Mouse (Mus musculus): ENCODE measurements at regions not wholly inside any gene's neighbourhood (a gene's known extent, or its start where the extent isn't known, plus 50 kb on each side); places are given as distances from the start of the nearest gene placed in this dataset.

GRCm38 (mm10) chr13:79182630-79183412 lies 983.3 kb upstream of the Nr2f1 start:
- TF ChIP-seq POLR2A (IDR thresholded peaks at IDR 0.05; ENCODE audit: borderline replicate concordance, extremely low read depth, insufficient read depth, insufficient read length, poor library complexity, severe bottlenecking) (no peak), CTCF (IDR thresholded peaks at IDR 0.05; ENCODE audit: borderline replicate concordance, extremely low read depth, insufficient read depth, insufficient read length) (no peak)
- DNase-seq (ENCODE audit: low read depth), result peak; percentile 83

DNA sequence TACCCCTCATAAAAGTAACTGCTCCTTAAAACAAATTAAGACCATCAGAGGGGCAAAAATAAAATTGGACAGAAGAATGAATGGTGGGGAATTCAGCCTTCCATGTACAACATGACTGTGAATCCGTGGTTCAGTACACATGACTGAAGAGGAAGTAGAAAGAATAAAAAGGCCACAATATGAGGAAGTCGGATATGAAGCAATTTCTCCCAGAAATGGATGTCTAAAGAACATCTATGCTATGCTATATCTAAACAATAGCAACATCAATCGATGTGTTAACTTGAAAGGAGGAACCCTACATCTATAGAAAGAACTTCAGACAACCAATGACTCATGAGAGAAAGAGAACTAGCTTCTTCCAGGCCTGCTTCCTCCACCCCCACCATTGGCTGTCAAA lies 959.2 kb upstream of the Nr2f1 start:
- no peak for TF ChIP-seq CTCF (IDR thresholded peaks at IDR 0.05; ENCODE audit: borderline replicate concordance, extremely low read depth, insufficient read depth, insufficient read length)
- no peak for TF ChIP-seq POLR2A (IDR thresholded peaks at IDR 0.05; ENCODE audit: borderline replicate concordance, extremely low read depth, insufficient read depth, insufficient read length, poor library complexity, severe bottlenecking)
- DNase-seq (ENCODE audit: low read depth), result no peak

GRCm38 (mm10) chr13:79142903-79143302 lies 943.3 kb upstream of the Nr2f1 start:
- no peak for TF ChIP-seq CTCF (IDR thresholded peaks at IDR 0.05; ENCODE audit: borderline replicate concordance, extremely low read depth, insufficient read depth, insufficient read length)
- no peak for TF ChIP-seq POLR2A (IDR thresholded peaks at IDR 0.05; ENCODE audit: borderline replicate concordance, extremely low read depth, insufficient read depth, insufficient read length, poor library complexity, severe bottlenecking)
- peak; percentile 67 for DNase-seq (ENCODE audit: low read depth)

- TF ChIP-seq CTCF (IDR thresholded peaks at IDR 0.05; ENCODE audit: borderline replicate concordance, extremely low read depth, insufficient read depth, insufficient read length) (no peak), POLR2A (IDR thresholded peaks at IDR 0.05; ENCODE audit: borderline replicate concordance, extremely low read depth, insufficient read depth, insufficient read length, poor library complexity, severe bottlenecking) (no peak)
Observed at GRCm38 (mm10) chr13:79141362-79141966, 941.9 kb upstream of the Nr2f1 start.

DNA sequence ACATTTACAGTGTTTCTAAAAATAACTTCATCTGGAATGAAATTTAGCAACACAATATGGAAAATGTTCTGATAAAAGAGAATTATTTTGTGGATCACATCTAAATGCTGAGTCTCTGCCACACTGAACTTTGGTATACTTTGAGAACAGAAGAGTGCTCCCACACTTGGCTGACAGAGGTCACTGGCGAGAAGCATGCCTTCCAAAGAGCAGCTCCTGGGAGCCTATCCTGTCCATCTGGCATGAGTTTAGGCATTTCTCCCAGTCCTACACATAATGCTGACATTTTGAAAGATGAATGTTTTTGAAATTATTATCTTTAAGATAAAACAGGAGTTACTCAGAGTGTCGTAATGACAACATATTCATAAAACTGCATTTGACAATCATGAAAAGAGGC lies 939.2 kb upstream of the Nr2f1 start:
- DNase-seq (ENCODE audit: low read depth), result peak; percentile 16
- TF ChIP-seq POLR2A (IDR thresholded peaks at IDR 0.05; ENCODE audit: borderline replicate concordance, extremely low read depth, insufficient read depth, insufficient read length, poor library complexity, severe bottlenecking) (no peak), CTCF (IDR thresholded peaks at IDR 0.05; ENCODE audit: borderline replicate concordance, extremely low read depth, insufficient read depth, insufficient read length) (no peak)

More at GRCm38 (mm10) chr13:79141362-79141966, 941.9 kb upstream of the Nr2f1 start:
- DNase-seq (ENCODE audit: low read depth), result no peak

DNA sequence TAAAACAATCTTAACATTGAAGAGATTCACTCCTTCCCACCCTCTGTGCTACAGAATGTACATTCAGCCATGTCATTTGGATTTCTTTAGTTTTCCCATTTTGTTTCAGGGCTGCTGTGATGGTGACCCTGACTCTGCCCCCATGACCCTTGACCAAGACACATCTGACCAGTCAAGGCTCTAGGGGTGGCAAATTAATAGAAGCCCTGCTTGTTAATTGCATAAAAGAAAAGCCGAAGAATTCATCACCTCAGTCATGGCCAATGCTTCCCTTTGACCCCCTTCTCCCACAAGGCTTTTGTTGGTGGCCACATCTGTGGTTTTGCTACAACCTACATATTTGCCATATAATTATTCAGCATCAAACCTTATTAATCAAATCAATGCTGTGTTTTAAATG lies 937.2 kb upstream of the Nr2f1 start:
- no peak for DNase-seq (ENCODE audit: low read depth)
- TF ChIP-seq POLR2A (IDR thresholded peaks at IDR 0.05; ENCODE audit: borderline replicate concordance, extremely low read depth, insufficient read depth, insufficient read length, poor library complexity, severe bottlenecking), result no peak
- no peak for TF ChIP-seq CTCF (IDR thresholded peaks at IDR 0.05; ENCODE audit: borderline replicate concordance, extremely low read depth, insufficient read depth, insufficient read length)
